Mouse (Mus musculus) CH12.LX (cell line): ENCODE results near the gene Ppp2r2c. TPM values are rescaled to one million over a fixed set of nuclear protein-coding genes. Genes with fewer than 3 reads are reported as not detected.

Experiments
- DNase-seq: peaks from one replicate; pipeline ENCODE4 v3.0.0-alpha.2; 2013; ENCODE audit errors: extremely low read depth
- H3K27ac ChIP-seq: 2 replicates; pipeline ENCODE4 v1.5.1; 2012; ENCODE audit warnings: low read depth, mild to moderate bottlenecking, control low read depth, moderate library complexity; ENCODE audit not compliant: insufficient read depth
- H3K27me3 ChIP-seq: replicated peaks from 2 replicates; pipeline ENCODE3; 2012; ENCODE audit warnings: inconsistent platforms
- H3K36me3 ChIP-seq, 2 experiments: replicated peaks in 1 of 2; 2 replicates each; pipeline versions ENCODE3 to v1.6.1; 2012; ENCODE audit warnings: inconsistent platforms in 1 of 2, low read length in 1 of 2, mild to moderate bottlenecking in 1 of 2, mixed read lengths in 1 of 2, moderate library complexity in 1 of 2; ENCODE audit not compliant: control insufficient read depth in 1 of 2, insufficient read depth in 1 of 2
- H3K4me1 ChIP-seq, 2 experiments: 2 replicates each; pipeline ENCODE4 v1.6.1; 2012; ENCODE audit warnings: inconsistent platforms in 1 of 2, moderate library complexity in 1 of 2; ENCODE audit not compliant: insufficient read depth in 2 of 2, control insufficient read depth in 1 of 2
- H3K4me2 ChIP-seq: 2 replicates; pipeline ENCODE4 v1.6.1; 2012; ENCODE audit warnings: low read depth, mild to moderate bottlenecking, control low read depth; ENCODE audit not compliant: poor library complexity, insufficient read depth, severe bottlenecking
- H3K4me3 ChIP-seq, 3 experiments: fragments of 150-350 bp in 1 of 3; sonication (generic) in 1 of 3; replicated peaks in 1 of 3; 2 replicates each; pipeline versions ENCODE3 to v1.5.1; 2011 to 2012; ENCODE audit warnings: low read depth in 2 of 3, low read length in 2 of 3, mild to moderate bottlenecking in 2 of 3, moderate library complexity in 2 of 3, control low read depth in 1 of 3, improper control_type of control experiment in 1 of 3, inconsistent platforms in 1 of 3, mixed read lengths in 1 of 3; ENCODE audit not compliant: poor library complexity in 1 of 3
- H3K79me2 ChIP-seq: replicated peaks from 2 replicates; pipeline ENCODE4 v1.6.1; 2012; ENCODE audit warnings: mild to moderate bottlenecking, moderate library complexity; ENCODE audit not compliant: control insufficient read depth, poor library complexity, insufficient read depth, severe bottlenecking; ENCODE audit errors: extremely low read depth
- H3K9ac ChIP-seq: 2 replicates; pipeline ENCODE4 v1.6.1; 2012; ENCODE audit warnings: low read depth, mild to moderate bottlenecking, control low read depth, moderate library complexity; ENCODE audit not compliant: insufficient read depth
- H3K9me3 ChIP-seq: replicated peaks from 2 replicates; pipeline ENCODE3; 2012; ENCODE audit warnings: low read length, inconsistent platforms, mixed read lengths
- BHLHE40 ChIP-seq: IDR thresholded peaks from 2 replicates; pipeline ENCODE4 v1.6.1; 2011; ENCODE audit warnings: mild to moderate bottlenecking, low read depth, low read length, improper control_type of control experiment
- CHD1 ChIP-seq: IDR thresholded peaks from 2 replicates; pipeline ENCODE4 v1.6.1; 2012; ENCODE audit warnings: low read depth, low read length, improper control_type of control experiment, inconsistent platforms
- CHD2 ChIP-seq: IDR thresholded peaks from 2 replicates; pipeline ENCODE4 v1.6.1; 2011; ENCODE audit warnings: low read length, improper control_type of control experiment
- CTCF ChIP-seq, 2 experiments: IDR thresholded peaks in 1 of 2; conservative IDR thresholded peaks in 1 of 2; 2 replicates each; pipeline ENCODE4 v1.5.1; 2011 to 2012; ENCODE audit warnings: low read depth in 2 of 2, low read length in 2 of 2, improper control_type of control experiment in 1 of 2, inconsistent platforms in 1 of 2, mild to moderate bottlenecking in 1 of 2, moderate library complexity in 1 of 2
- E2F4 ChIP-seq: IDR thresholded peaks from 2 replicates; pipeline ENCODE4 v1.6.1; 2011; ENCODE audit warnings: low read depth, low read length, improper control_type of control experiment; ENCODE audit not compliant: insufficient replicate concordance
- ELF1 ChIP-seq: IDR thresholded peaks from 2 replicates; pipeline ENCODE4 v1.6.1; 2014; ENCODE audit warnings: low read depth, mild to moderate bottlenecking, inconsistent platforms, low read length, improper control_type of control experiment
- IRF4 ChIP-seq: IDR thresholded peaks from 2 replicates; pipeline ENCODE4 v1.6.1; 2014; ENCODE audit warnings: low read depth, mild to moderate bottlenecking, inconsistent platforms, low read length, improper control_type of control experiment
- JUN ChIP-seq: IDR thresholded peaks from 2 replicates; pipeline ENCODE4 v1.6.1; 2011; ENCODE audit warnings: low read depth, mild to moderate bottlenecking, low read length, improper control_type of control experiment, moderate library complexity; ENCODE audit not compliant: insufficient read depth
- KAT2A ChIP-seq: IDR thresholded peaks from 2 replicates; pipeline ENCODE4 v1.6.1; 2012; ENCODE audit warnings: low read length, improper control_type of control experiment, inconsistent platforms; ENCODE audit not compliant: insufficient replicate concordance
- MAFK ChIP-seq: IDR thresholded peaks from 2 replicates; pipeline ENCODE4 v1.6.1; 2011; ENCODE audit warnings: low read length, improper control_type of control experiment; ENCODE audit not compliant: insufficient replicate concordance
- MAX ChIP-seq: IDR thresholded peaks from 2 replicates; pipeline ENCODE4 v1.6.1; 2011; ENCODE audit warnings: low read length, improper control_type of control experiment
- MAZ ChIP-seq: IDR thresholded peaks from 2 replicates; pipeline ENCODE4 v1.6.1; 2012; ENCODE audit warnings: low read depth, mild to moderate bottlenecking, inconsistent platforms, low read length, improper control_type of control experiment, moderate library complexity
- MEF2A ChIP-seq: IDR thresholded peaks from 2 replicates; pipeline ENCODE4 v1.6.1; 2014; ENCODE audit warnings: low read depth, mild to moderate bottlenecking, inconsistent platforms, low read length, improper control_type of control experiment, borderline replicate concordance
- MYC ChIP-seq: IDR thresholded peaks from 2 replicates; pipeline ENCODE4 v1.6.1; 2011; ENCODE audit warnings: low read depth, mild to moderate bottlenecking, improper control_type of control experiment, low read length
- NELFE ChIP-seq: IDR thresholded peaks from 2 replicates; pipeline ENCODE4 v1.6.1; 2011; ENCODE audit warnings: low read depth, low read length, improper control_type of control experiment
- NRF1 ChIP-seq: IDR thresholded peaks from 2 replicates; pipeline ENCODE4 v1.6.1; 2014; ENCODE audit warnings: low read depth, mild to moderate bottlenecking, inconsistent platforms, low read length, improper control_type of control experiment, moderate library complexity
- PAX5 ChIP-seq: IDR thresholded peaks from 2 replicates; pipeline ENCODE4 v1.6.1; 2012; ENCODE audit warnings: low read length, inconsistent platforms, mixed read lengths
- POLR2A ChIP-seq: IDR thresholded peaks from 2 replicates; pipeline ENCODE4 v1.6.1; 2011; ENCODE audit warnings: low read depth, mild to moderate bottlenecking, improper control_type of control experiment, low read length
- RAD21 ChIP-seq: IDR thresholded peaks from 2 replicates; pipeline ENCODE4 v1.6.1; 2011; ENCODE audit warnings: low read depth, mild to moderate bottlenecking, low read length, improper control_type of control experiment, moderate library complexity
- RCOR1 ChIP-seq: conservative IDR thresholded peaks from 2 replicates; pipeline ENCODE4 v1.6.1; 2012; ENCODE audit warnings: low read depth, mild to moderate bottlenecking, inconsistent platforms, low read length, improper control_type of control experiment
- SIN3A ChIP-seq: IDR thresholded peaks from 2 replicates; pipeline ENCODE4 v1.6.1; 2012; ENCODE audit warnings: low read length, improper control_type of control experiment, inconsistent platforms
- TCF12 ChIP-seq: IDR thresholded peaks from 2 replicates; pipeline ENCODE4 v1.6.1; 2014; ENCODE audit warnings: low read depth, mild to moderate bottlenecking, inconsistent platforms, low read length, improper control_type of control experiment
- ZC3H11A ChIP-seq: IDR thresholded peaks from 2 replicates; pipeline ENCODE4 v1.6.1; 2012; ENCODE audit warnings: low read depth, mild to moderate bottlenecking, inconsistent platforms, low read length, improper control_type of control experiment
- ZKSCAN1 ChIP-seq: IDR thresholded peaks from 2 replicates; pipeline ENCODE4 v1.6.1; 2012; ENCODE audit warnings: low read depth, inconsistent platforms, low read length, improper control_type of control experiment, borderline replicate concordance
- ZMIZ1 ChIP-seq: IDR thresholded peaks from 2 replicates; pipeline ENCODE4 v1.6.1; 2012; ENCODE audit warnings: low read depth, mild to moderate bottlenecking, inconsistent platforms, low read length, improper control_type of control experiment
- ZNF384 ChIP-seq: IDR thresholded peaks from 2 replicates; pipeline ENCODE4 v1.6.1; 2012; ENCODE audit warnings: low read depth, low read length, improper control_type of control experiment, inconsistent platforms
- dilution Hi-C: fragments of 300-500 bp; cut with MboI; formaldehyde crosslinking; loops from 2 replicates; pipeline ENCODE4 v1.14.3; 2020; ENCODE audit warnings: low sequenced_read_pairs; ENCODE audit not compliant: extremely low pct_unique_long_range_greater_than_20kb, extremely low pct_ligation_motif_present
- in situ Hi-C: fragments of 300-500 bp; cut with MboI; formaldehyde crosslinking; loops from 3 replicates; pipeline ENCODE4 v1.14.3; 2019; ENCODE audit warnings: low sequenced_read_pairs, low pct_ligation_motif_present, low pct_unique_long_range_greater_than_20kb, mixed read lengths
- polyA plus RNA-seq: library from polyadenylated mRNA; unstranded; fragments of >175 nt; gene quantifications from 2 replicates; pipeline ENCODE4 v1.2.1, GENCODE M21; 2012; ENCODE audit warnings: low read depth; ENCODE audit not compliant: insufficient read length
- total RNA-seq, 2 experiments: library from RNA; depleted of rRNA; stranded (reverse); fragments of 300-350 nt in 1 of 2; fragments of >200 nt in 1 of 2; gene quantifications; 2 replicates each; pipeline ENCODE4 v1.2.3; 2012 to 2014

Ppp2r2c gene
- total and polyA plus RNA-seq, 3 experiments, result 0.07 to 0.21 TPM; not detected in 1

DNA sequence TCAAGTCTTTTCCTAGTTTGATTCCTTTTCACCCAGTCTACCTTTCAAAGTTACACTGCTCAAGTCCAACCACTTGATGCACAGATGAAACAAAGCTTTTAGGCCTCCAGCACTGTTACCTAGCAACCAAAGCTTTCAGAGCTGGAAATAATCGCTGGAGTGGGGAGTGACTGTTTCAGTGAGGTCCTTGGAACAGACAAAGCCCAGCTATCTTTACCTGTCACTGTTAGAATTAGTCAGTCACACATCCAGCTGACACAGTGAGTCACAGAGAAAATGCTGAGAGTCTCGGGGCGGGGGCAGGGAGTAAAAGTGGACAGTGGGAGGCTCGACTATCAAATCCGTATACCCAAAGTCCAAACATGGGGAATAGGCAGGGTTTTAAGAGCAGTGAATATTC, 92.2 kb downstream of the Ppp2r2c start:
- Histone ChIP-seq H3K9ac (no peak overlapping the region), H3K36me3 (peaks cover 0 to 8% of the 10 kb centered on the region in 2 experiments), H3K27me3 (peaks cover 39% of the 10 kb centered on the region), H3K4me3 (no peak overlapping the region), H3K4me1 (peaks cover 0 to 6% of the 10 kb centered on the region in 2 experiments; a peak in 1 of 4 replicates), H3K27ac (no peak overlapping the region), H3K79me2 (no peaks in the 10 kb centered on the region), H3K4me2 (no peak overlapping the region), H3K9me3 (no peaks in the 10 kb centered on the region)
- no peak for DNase-seq
- in situ Hi-C loops (no loop called here), dilution Hi-C loops (no loop called here)
- no peak for TF ChIP-seq NRF1
- TF ChIP-seq BHLHE40, result no peak
- TF ChIP-seq MAFK, result no peak
- no peak for TF ChIP-seq MAX
- TF ChIP-seq CHD1, result no peak
- no peak for TF ChIP-seq CHD2
- no peak for TF ChIP-seq MAZ
- no peak for TF ChIP-seq IRF4
- no peak for TF ChIP-seq POLR2A
- TF ChIP-seq RAD21, result no peak
- no peak for TF ChIP-seq ZMIZ1
- no peak for TF ChIP-seq MYC
- no peak for TF ChIP-seq ZNF384

DNA sequence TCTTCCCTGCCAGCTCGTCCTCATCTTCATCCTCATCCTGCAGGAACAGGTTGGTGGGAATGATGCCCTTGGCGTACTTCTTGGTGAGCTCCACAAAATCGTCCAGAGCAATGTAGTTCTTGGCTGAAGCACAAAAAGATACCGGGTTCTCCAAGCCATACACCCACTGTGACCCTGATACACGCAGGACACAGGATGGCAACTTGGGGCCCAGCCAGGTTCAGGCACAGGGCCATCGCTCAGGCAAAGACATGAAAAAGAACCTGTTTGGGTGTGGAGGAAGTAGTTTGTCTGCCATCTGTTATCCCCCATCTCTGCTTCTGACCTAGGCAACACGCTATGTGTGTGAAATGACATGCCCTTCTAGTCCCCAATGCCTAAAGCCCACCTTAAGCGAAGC, 103.3 kb downstream of the Ppp2r2c start:
- dilution Hi-C loops, result no loop called here
- no peak for TF ChIP-seq RCOR1
- no peak for TF ChIP-seq ZKSCAN1
- no peak for TF ChIP-seq CTCF (conservative IDR thresholded peaks at IDR 0.05 in 1 of 2, IDR thresholded peaks at IDR 0.05 in 1 of 2; ENCODE audit: low read depth in 2 of 2, low read length in 2 of 2)
- no peak for TF ChIP-seq ZC3H11A
- TF ChIP-seq ELF1, result no peak
- TF ChIP-seq MAX, result no peak
- no peak for TF ChIP-seq NELFE
- TF ChIP-seq TCF12, result no peak
- TF ChIP-seq JUN, result no peak
- TF ChIP-seq CHD2, result no peak
- TF ChIP-seq IRF4, result no peak
- no peak for TF ChIP-seq MEF2A
- no peak for TF ChIP-seq E2F4
- TF ChIP-seq CHD1, result no peak
- no peak for TF ChIP-seq NRF1
- TF ChIP-seq KAT2A, result no peak
- no peak for TF ChIP-seq SIN3A
- TF ChIP-seq ZNF384, result no peak
- TF ChIP-seq BHLHE40, result no peak
- TF ChIP-seq PAX5, result no peak

More for the DNA sequence above, 103.3 kb downstream of the Ppp2r2c start:
- Histone ChIP-seq H3K4me3 (no peak overlapping the region), H3K4me1 (no peaks in the 10 kb centered on the region), H3K27me3 (no peaks in the 10 kb centered on the region), H3K4me2 (no peak overlapping the region), H3K9me3 (no peaks in the 10 kb centered on the region), H3K79me2 (no peaks in the 10 kb centered on the region), H3K36me3 (peaks cover 57 to 81% of the 10 kb centered on the region in 2 experiments), H3K27ac (no peak overlapping the region), H3K9ac (no peak overlapping the region)
- in situ Hi-C loops, result no loop called here
- DNase-seq, result no peak
